Mouse (Mus musculus) WW6 (cell line): ENCODE measurements around the gene Ccr2.
"Not testable (repeated sequence)": the region's sequence is repeated elsewhere in the genome, so short reads cannot be mapped to it uniquely, and the experiment has no call there.

Experiments used
- DNase-seq: peaks from one replicate; pipeline ENCODE4 v3.0.0-alpha.2; 2013; ENCODE audit warnings: low read depth, low spot score

Gene Ccr2

DNA sequence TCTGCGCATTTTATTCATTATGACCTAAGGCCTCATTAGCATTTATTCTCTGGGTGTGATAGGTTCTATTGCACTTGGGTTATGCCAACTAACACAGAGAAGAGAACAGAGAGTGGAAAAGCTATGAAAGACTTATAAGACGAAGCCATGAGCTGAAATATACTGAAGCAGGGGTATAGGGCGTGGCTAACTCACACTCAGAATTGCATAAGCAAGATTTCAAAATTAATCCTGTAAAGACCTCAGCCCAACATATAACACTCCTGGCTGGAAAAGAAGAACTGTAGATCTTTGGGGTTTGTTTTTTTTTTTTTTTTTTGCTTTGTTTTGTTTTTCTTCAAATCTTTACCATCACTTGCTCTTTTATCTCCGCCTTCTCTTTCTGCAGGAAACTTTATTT, at the start of gene Ccr2:
Gene Ccr2 (plus strand): TSS at position 228 of the 400 bp plus-strand sequence.
- no peak for DNase-seq

DNA sequence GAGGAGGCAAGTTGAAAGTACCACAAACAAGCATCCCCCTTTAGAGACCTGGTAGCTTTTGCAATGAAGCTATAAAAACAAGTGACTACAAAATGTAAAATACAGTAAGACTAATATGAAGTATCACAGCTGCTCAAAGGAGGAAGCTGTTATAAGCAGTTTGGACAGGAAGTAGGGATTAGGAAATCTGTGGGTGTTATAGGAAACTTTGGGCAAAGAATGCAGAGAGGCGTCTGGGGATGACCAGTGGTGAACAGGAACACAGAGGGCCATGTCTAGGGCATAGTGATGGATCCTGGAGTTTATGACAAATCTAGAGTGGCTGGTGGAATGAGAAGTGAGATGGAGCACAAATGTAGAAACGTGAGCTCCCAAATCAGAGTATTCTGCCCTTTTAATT, 48.2 kb upstream of the Ccr2 start:
- DNase-seq = no peak

DNA sequence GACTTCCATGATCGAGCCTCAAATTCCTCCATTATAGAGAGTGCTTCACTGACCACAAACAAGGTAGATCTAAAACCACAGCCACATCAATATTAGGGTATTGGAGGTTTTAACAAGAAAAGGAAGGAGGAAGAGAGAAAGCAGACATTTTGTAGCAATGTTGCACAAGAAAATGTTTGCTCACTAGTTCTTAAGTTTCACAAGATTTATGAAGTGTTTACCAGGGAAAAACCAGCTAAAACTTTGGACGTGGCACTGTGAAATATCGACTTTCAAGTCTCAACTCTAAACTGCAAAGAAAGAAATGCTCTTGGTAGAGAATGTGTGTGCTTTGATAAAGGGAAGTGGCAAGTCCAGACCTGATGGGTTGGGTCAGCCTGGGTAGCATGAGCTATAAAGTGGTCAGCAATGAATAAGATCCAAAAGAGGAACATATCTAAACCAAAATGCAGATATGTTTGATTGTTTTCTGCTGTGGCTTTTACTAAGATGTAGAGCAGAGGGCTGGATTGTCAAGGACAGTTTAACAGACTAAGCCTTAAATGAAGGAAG, 45.5 kb upstream of the Ccr2 start:
- DNase-seq = no peak

DNA sequence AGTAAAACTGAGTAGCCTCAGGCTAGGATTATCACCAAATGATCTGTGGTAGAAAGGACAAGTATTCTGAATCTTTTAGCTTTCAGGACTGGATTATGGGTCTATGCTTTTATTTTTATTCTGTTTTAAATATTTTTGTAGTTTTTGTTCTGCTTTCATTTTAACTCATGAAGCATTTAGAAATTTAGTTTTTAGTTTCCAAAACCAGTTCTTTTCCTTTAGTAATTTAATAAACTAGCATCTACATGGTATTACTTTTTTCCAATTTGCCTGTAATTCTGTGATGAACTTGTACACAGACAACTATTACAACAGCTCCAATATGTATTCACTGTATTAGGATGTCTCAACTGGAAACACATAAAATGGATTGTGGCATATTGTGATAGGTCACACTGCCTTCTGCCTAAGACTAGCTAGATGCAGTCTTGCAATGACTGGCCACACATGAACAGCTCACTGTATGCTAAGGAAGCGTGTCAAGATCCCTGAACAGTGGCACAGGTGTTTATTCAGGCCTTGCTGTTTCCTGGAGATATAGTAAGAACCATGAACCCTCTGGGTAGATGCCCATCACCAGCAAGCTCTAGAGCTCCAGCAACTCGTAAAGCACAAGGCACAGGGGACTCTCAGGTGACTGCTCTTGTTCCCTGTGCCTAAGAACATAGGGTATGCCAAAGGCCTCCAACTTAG, 41.9 kb upstream of the Ccr2 start:
- no peak for DNase-seq

DNA sequence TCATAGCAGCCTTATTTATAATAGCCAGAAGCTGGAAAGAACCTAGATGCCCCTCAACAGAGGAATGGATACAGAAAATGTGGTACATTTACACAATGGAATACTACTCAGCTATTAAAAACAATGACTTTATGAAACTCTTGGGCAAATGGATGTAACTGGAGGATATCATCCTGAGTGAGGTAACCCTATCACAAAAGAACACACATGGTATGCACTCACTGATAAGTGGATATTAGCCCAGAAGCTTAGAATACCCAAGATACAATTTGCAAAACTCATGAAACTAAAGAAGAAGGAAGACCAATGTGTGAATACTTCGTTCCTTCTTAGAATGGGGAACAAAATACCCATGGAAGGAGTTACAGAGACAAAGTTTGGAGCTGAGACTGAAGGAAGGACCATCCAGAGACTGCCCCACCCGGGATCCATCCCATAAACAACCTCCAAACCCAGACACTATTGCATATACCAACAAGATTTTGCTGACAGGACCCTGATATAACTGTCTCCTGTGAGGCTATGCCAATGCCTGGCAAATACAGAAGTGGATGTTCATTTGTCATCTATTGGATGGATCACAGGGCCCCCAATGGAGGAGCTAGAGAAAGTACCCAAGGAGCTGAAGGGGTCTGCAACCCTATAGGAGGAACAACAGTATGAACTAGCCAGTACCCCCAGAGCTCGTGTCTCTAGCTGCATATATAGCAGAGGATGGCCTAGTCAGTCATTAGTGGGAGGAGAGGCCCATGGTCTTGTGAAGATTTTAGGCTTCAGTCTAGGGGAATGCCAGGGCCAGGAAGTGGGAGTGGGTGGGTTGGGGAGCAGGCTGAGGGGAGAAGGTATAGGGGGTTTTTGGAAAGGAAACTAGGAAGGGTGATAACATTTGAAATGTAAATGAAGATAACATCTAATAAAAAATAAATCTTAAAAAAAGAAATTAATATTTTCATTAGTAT, 40.0 kb upstream of the Ccr2 start:
- not testable (repeated sequence) for DNase-seq

- no peak for DNase-seq
Observed at GRCm38 (mm10) chr9:124066572-124067103, 35.1 kb upstream of the Ccr2 start.

DNA sequence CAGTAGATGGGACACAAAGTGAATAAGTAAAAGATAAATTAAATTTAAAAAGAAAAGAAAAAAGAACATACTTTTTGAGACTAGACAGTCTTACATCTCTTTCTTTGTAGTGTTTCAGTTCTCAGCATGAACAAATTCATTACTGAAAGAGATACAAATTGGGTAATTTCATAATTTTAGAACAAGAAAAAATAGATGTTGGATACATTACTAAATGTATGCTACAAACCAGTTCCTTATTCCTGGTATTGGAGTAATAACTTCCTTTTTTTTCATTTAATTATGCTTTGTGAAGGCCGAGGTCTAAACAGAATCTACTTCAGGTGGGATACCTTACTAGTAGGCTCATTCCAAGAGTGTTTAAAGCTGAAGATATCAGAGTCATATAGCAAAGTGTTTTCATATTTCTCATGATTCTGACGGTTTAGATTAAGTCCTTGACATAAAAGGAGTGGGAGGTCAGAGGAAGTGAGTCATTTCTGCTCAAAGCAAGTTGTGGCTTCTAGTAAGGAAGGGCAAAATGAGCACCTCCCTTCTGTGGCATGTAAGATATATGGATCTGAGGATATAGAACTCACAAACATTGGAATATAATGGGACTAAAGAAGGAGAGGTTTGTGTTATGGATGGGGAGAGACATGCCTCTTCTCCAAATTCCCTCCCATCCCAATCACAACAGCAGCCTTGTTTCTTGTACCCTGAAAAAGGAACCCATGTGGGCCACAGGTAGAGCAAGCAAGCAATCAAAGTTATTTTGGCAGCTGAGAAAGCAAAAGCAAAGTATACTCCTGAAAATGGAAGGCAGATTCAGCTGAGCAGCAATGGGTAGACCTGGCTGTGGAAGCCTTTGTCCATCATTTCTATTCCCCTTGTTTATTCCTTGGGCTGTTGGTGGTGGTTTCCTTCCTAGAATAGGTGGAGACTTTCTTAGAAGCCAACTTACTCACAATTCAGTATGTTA, 33.4 kb upstream of the Ccr2 start:
- DNase-seq = no peak

DNA sequence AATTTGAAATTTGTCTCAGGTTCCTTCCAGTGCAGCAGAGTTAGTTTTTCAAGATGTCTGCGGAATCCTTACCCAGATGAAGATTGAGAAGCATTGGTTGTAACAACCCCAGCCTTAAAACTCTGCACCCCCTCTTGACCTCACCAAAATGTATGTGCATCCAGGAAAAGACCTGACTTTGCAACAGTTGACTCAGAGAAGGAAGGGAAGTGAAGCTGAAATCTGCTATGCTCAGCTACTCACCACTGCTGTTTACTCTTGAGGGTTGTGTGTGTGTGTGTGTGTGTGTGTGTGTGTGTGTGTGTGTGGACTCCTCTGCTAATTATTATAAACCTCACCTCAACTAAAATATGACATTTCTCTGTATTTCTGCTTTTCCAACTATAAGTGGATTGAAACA, 30.2 kb upstream of the Ccr2 start:
- DNase-seq = no peak

DNA sequence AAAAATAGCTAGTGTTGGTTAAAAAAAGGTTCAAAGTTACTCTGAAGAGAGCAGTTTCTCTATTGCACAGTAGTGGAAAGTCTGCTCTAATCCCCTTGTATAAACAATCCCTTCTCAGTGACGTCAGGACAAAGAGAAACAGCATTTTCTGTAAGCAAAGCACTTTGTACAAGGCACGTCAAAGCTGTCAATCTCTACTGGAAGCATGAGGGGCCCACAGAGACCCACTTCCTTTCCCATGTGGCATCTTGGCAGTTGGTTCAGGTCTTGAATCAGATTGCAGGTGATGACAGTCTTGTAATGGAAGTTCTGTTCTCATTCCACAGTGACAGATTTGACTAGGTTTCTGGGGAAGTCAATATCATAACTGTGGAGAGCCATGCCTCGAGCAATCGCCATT, 21.9 kb upstream of the Ccr2 start:
- no peak for DNase-seq

- not testable (repeated sequence) for DNase-seq
Observed at GRCm38 (mm10) chr9:124080471-124080870, 21.3 kb upstream of the Ccr2 start.

DNA sequence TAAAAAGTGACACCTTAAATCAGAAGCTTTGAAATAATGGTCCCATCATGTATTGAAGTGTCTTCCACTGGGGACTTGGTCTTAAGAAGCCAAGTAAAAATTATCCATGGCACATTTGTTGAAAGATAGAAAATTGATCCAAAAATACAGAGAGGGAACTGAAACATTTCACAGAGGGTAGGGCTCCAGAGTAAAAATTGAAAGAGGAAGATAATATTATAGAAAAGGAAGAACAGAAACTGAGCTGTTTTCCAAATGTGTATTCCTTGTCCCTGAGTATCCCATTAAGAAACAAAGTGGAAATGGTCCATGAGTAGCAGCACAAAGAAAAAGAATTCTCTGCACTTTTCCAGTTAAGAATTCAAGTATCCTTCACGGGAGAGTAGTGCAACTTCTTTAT, 11.3 kb upstream of the Ccr2 start:
- no peak for DNase-seq

- no peak for DNase-seq
Observed at GRCm38 (mm10) chr9:124099127-124099526, 2.6 kb upstream of the Ccr2 start.

GRCm38 (mm10) chr9:124100357-124100756, 1.4 kb upstream of the Ccr2 start:
- no peak for DNase-seq

GRCm38 (mm10) chr9:124103199-124103598, 1.4 kb downstream of the Ccr2 start:
- no peak for DNase-seq

DNA sequence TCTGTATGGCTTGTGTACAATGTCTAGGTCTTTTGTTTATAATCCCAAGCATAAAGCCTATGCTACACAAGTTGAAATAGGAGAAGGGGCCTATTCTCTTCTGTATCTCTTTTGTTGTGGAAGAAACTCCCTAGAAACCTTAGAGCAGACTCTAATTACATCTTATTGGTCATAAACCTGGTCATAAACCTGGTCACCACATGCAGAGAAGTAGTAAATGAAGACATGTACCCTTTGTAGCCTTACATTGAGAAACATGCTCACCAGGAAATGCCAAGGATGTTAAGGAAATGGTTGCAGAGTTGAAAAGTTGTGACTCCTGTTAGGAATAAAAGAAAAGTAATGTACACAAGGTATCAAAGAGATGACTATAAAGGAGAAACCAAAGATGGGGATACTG, 3.4 kb downstream of the Ccr2 start:
- DNase-seq = no peak

GRCm38 (mm10) chr9:124107232-124107631, 5.5 kb downstream of the Ccr2 start:
- DNase-seq = no peak

DNA sequence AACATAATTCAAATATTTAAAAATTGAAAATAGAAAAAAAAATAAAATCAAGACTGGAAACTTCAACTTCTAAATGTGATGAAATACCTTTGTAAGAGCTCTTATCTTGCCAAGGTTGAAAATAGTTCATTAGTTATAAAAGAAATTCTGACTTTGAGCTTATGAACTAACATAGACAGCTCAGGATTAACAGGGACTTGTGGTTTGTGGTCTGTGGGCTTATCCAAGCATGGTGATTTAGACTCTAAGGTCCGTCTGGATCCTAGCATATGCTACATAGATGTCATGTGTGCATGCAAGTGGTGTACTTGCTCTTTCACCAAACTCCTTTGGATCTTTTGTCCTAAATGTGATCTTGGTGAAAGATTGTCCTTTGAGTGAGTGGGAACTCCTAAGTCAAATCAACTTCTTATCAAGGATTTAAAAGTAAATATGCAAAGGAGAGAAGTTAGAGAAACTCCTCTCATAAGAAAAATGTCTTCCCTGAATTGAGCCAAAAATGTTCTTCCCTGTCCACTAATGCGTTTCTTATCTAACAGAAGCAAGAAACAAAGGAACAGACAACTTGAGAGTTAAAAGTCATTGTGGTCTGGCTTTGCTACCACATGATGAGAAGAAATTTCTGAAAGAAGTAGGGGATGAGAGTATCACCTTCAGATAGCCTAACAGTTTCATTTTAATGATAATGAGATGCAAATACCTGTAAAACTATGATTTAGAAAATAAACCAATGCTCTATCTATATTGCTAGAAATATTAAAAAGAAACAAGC, 6.8 kb downstream of the Ccr2 start:
- DNase-seq = no peak

- DNase-seq = no peak
Observed at GRCm38 (mm10) chr9:124111997-124112396, 10.2 kb downstream of the Ccr2 start.

GRCm38 (mm10) chr9:124112591-124113239, 11.0 kb downstream of the Ccr2 start:
- DNase-seq = no peak

GRCm38 (mm10) chr9:124113777-124114176, 12.0 kb downstream of the Ccr2 start:
- no peak for DNase-seq
